Mouse (Mus musculus) neural tube, embryonic 13.5 days (tissue): Measurements from ENCODE around the gene Eps15. TPM values are rescaled to one million over a fixed set of nuclear protein-coding genes. Genes with fewer than 3 reads are reported as not detected.

Experiments used
- ATAC-seq: fragments of 200-750 bp; cut with Nextera tagmentation; 2 replicates; pipeline ENCODE4 v1.8.0; 2017; ENCODE audit warnings: low read depth, mild to moderate bottlenecking, moderate TSS enrichment, moderate library complexity
- H3K27ac ChIP-seq: fragments of 300-500 bp; sonication (generic); replicated peaks from 2 replicates; pipeline ENCODE4 v1.5.1; 2015; ENCODE audit warnings: moderate library complexity, mild to moderate bottlenecking, inconsistent platforms
- H3K27me3 ChIP-seq: fragments of 300-500 bp; sonication (generic); 2 replicates; pipeline ENCODE4 v1.6.1; 2015; ENCODE audit warnings: mild to moderate bottlenecking, inconsistent platforms
- H3K36me3 ChIP-seq: fragments of 300-500 bp; sonication (generic); 2 replicates; pipeline ENCODE4 v1.6.1; 2015; ENCODE audit warnings: mild to moderate bottlenecking, inconsistent platforms
- H3K4me1 ChIP-seq: fragments of 300-500 bp; sonication (generic); replicated peaks from 2 replicates; pipeline ENCODE4 v1.6.1; 2015; ENCODE audit warnings: inconsistent platforms
- H3K4me2 ChIP-seq: fragments of 300-500 bp; sonication (generic); 2 replicates; pipeline ENCODE4 v1.6.1; 2015; ENCODE audit warnings: inconsistent platforms, mild to moderate bottlenecking, moderate library complexity
- H3K4me3 ChIP-seq: fragments of 300-500 bp; sonication (generic); 2 replicates; pipeline ENCODE4 v1.5.1; 2015; ENCODE audit warnings: mild to moderate bottlenecking, inconsistent platforms
- H3K9ac ChIP-seq: fragments of 300-500 bp; sonication (generic); 2 replicates; pipeline ENCODE4 v1.6.1; 2015; ENCODE audit warnings: moderate library complexity, mild to moderate bottlenecking, inconsistent platforms
- H3K9me3 ChIP-seq: fragments of 300-500 bp; sonication (generic); 2 replicates; pipeline ENCODE4 v1.6.1; 2016; ENCODE audit warnings: inconsistent platforms
- WGBS: fragments of 180-500 bp; shearing (Covaris S2); methylation state at CpG from one replicate; pipeline ENCODE4 v1.1.7; 2015; 5-methylcytosine and 5-hydroxymethylcytosine counted together
- polyA plus RNA-seq: library from polyadenylated mRNA; unstranded; fragments of >200 nt; fragmentation: Nextera tagmentation; extraction: Ambion mirVana; gene quantifications from 2 replicates; pipeline ENCODE4 v1.2.1, GENCODE M21; 2015

The Eps15 gene
- polyA plus RNA-seq, 1 experiment from 2014 or later: 74.4 TPM

- 77% methylated on average over 11 of the region's 11 CpGs for WGBS
- Histone ChIP-seq H3K4me2 (no peak overlapping the region), H3K4me3 (no peak overlapping the region), H3K9ac (no peak overlapping the region), H3K27me3 (no peaks in the 10 kb centered on the region), H3K36me3 (no peaks in the 10 kb centered on the region), H3K9me3 (no peaks in the 10 kb centered on the region), H3K27ac (no peak overlapping the region), H3K4me1 (no peaks in the 10 kb centered on the region)
- no peak for ATAC-seq
Observed at GRCm38 (mm10) chr4:109253664-109254151, 26.4 kb upstream of the Eps15 start.

GRCm38 (mm10) chr4:109254511-109254910 is 25.6 kb upstream of the Eps15 start:
- Histone ChIP-seq H3K36me3 (no peaks in the 10 kb centered on the region), H3K27me3 (no peaks in the 10 kb centered on the region), H3K27ac (no peak overlapping the region), H3K4me1 (no peaks in the 10 kb centered on the region), H3K4me2 (no peak overlapping the region), H3K9ac (no peak overlapping the region), H3K4me3 (no peak overlapping the region), H3K9me3 (no peaks in the 10 kb centered on the region)
- WGBS: 80% methylated on average over 5 of the region's 5 CpGs
- no peak for ATAC-seq

GRCm38 (mm10) chr4:109255321-109255720 is 24.7 kb upstream of the Eps15 start:
- 83% methylated on average over 2 of the region's 2 CpGs for WGBS
- Histone ChIP-seq H3K27ac (no peak overlapping the region), H3K4me1 (no peaks in the 10 kb centered on the region), H3K36me3 (no peaks in the 10 kb centered on the region), H3K4me2 (no peak overlapping the region), H3K4me3 (no peak overlapping the region), H3K27me3 (no peaks in the 10 kb centered on the region), H3K9me3 (no peaks in the 10 kb centered on the region), H3K9ac (no peak overlapping the region)
- no peak for ATAC-seq

- 87% methylated on average over 11 of the region's 11 CpGs for WGBS
- H3K4me3 ChIP-seq: no peak overlapping the region
- no peaks in the 10 kb centered on the region for H3K4me1 ChIP-seq
- H3K27ac ChIP-seq: no peak overlapping the region
- no peak overlapping the region for H3K9ac ChIP-seq
- H3K9me3 ChIP-seq: no peaks in the 10 kb centered on the region
- H3K36me3 ChIP-seq: no peaks in the 10 kb centered on the region
- no peaks in the 10 kb centered on the region for H3K27me3 ChIP-seq
- no peak for ATAC-seq
- no peak overlapping the region for H3K4me2 ChIP-seq
Observed at GRCm38 (mm10) chr4:109255727-109256417, 24.2 kb upstream of the Eps15 start.

- H3K4me2 ChIP-seq: no peak overlapping the region
- 86% methylated on average over 6 of the region's 6 CpGs for WGBS
Observed at GRCm38 (mm10) chr4:109256791-109257190, 23.3 kb upstream of the Eps15 start.

GRCm38 (mm10) chr4:109257639-109258038 is 22.4 kb upstream of the Eps15 start:
- Histone ChIP-seq H3K4me1 (no peaks in the 10 kb centered on the region), H3K27ac (no peak overlapping the region), H3K36me3 (no peaks in the 10 kb centered on the region), H3K4me3 (no peak overlapping the region), H3K4me2 (no peak overlapping the region), H3K27me3 (no peaks in the 10 kb centered on the region), H3K9me3 (no peaks in the 10 kb centered on the region), H3K9ac (no peak overlapping the region)
- no peak for ATAC-seq

More at GRCm38 (mm10) chr4:109256791-109257190, 23.3 kb upstream of the Eps15 start:
- no peak for ATAC-seq
- Histone ChIP-seq H3K4me3 (no peak overlapping the region), H3K27ac (no peak overlapping the region), H3K4me1 (no peaks in the 10 kb centered on the region), H3K9me3 (no peaks in the 10 kb centered on the region), H3K9ac (no peak overlapping the region), H3K27me3 (no peaks in the 10 kb centered on the region), H3K36me3 (no peaks in the 10 kb centered on the region)

GRCm38 (mm10) chr4:109262068-109262467 is 18.0 kb upstream of the Eps15 start:
- Histone ChIP-seq H3K9me3 (no peaks in the 10 kb centered on the region), H3K36me3 (no peaks in the 10 kb centered on the region), H3K9ac (no peak overlapping the region), H3K4me3 (no peak overlapping the region), H3K27ac (peak overlapping the region; percentile 56; the same call in 1 of the 2 replicates), H3K4me1 (no peaks in the 10 kb centered on the region), H3K27me3 (no peaks in the 10 kb centered on the region), H3K4me2 (no peak overlapping the region)
- WGBS: 63% methylated on average over 6 of the region's 6 CpGs
- no peak; the same call in 1 of the 2 replicates for ATAC-seq

- WGBS: 90% methylated on average over 3 of the region's 3 CpGs
- Histone ChIP-seq H3K9me3 (no peaks in the 10 kb centered on the region), H3K36me3 (no peaks in the 10 kb centered on the region), H3K27ac (no peak overlapping the region), H3K27me3 (no peaks in the 10 kb centered on the region), H3K4me1 (no peaks in the 10 kb centered on the region), H3K4me3 (no peak overlapping the region), H3K9ac (no peak overlapping the region), H3K4me2 (no peak overlapping the region)
- ATAC-seq: no peak
Observed at GRCm38 (mm10) chr4:109266056-109266455, 14.0 kb upstream of the Eps15 start.

GRCm38 (mm10) chr4:109266744-109267143 is 13.3 kb upstream of the Eps15 start:
- H3K9me3 ChIP-seq: no peaks in the 10 kb centered on the region
- H3K4me3 ChIP-seq: no peak overlapping the region
- H3K9ac ChIP-seq: no peak overlapping the region
- H3K36me3 ChIP-seq: no peaks in the 10 kb centered on the region
- H3K4me2 ChIP-seq: no peak overlapping the region
- H3K27me3 ChIP-seq: no peaks in the 10 kb centered on the region
- 85% methylated on average over 2 of the region's 2 CpGs for whole genome bisulfite sequencing
- H3K27ac ChIP-seq: no peak overlapping the region
- no peak for ATAC-seq
- no peaks in the 10 kb centered on the region for H3K4me1 ChIP-seq

GRCm38 (mm10) chr4:109267452-109267851 is 12.6 kb upstream of the Eps15 start:
- Histone ChIP-seq H3K4me1 (no peaks in the 10 kb centered on the region), H3K9me3 (no peaks in the 10 kb centered on the region), H3K27me3 (no peaks in the 10 kb centered on the region), H3K36me3 (no peaks in the 10 kb centered on the region), H3K4me3 (no peak overlapping the region), H3K27ac (no peak overlapping the region), H3K4me2 (no peak overlapping the region), H3K9ac (no peak overlapping the region)
- ATAC-seq: no peak
- WGBS: 94% methylated on average over 3 of the region's 3 CpGs

GRCm38 (mm10) chr4:109268903-109269302 is 11.2 kb upstream of the Eps15 start:
- ATAC-seq: no peak
- H3K4me2 ChIP-seq: no peak overlapping the region
- WGBS: 88% methylated on average over 3 of the region's 3 CpGs
- no peak overlapping the region for H3K27ac ChIP-seq
- no peak overlapping the region for H3K9ac ChIP-seq
- no peaks in the 10 kb centered on the region for H3K36me3 ChIP-seq
- no peaks in the 10 kb centered on the region for H3K27me3 ChIP-seq
- no peaks in the 10 kb centered on the region for H3K4me1 ChIP-seq
- H3K4me3 ChIP-seq: no peak overlapping the region
- H3K9me3 ChIP-seq: no peaks in the 10 kb centered on the region

- Histone ChIP-seq H3K9me3 (no peaks in the 10 kb centered on the region), H3K36me3 (no peaks in the 10 kb centered on the region), H3K4me2 (no peak overlapping the region), H3K4me3 (no peak overlapping the region), H3K27me3 (no peaks in the 10 kb centered on the region), H3K9ac (no peak overlapping the region), H3K27ac (no peak overlapping the region), H3K4me1 (no peaks in the 10 kb centered on the region)
- 95% methylated on average over 4 of the region's 4 CpGs for WGBS
- ATAC-seq: no peak
Observed at GRCm38 (mm10) chr4:109271803-109272202, 8.3 kb upstream of the Eps15 start.
